Mouse (Mus musculus): ENCODE data around the gene Slc7a7.

Slc7a7 gene

DNA sequence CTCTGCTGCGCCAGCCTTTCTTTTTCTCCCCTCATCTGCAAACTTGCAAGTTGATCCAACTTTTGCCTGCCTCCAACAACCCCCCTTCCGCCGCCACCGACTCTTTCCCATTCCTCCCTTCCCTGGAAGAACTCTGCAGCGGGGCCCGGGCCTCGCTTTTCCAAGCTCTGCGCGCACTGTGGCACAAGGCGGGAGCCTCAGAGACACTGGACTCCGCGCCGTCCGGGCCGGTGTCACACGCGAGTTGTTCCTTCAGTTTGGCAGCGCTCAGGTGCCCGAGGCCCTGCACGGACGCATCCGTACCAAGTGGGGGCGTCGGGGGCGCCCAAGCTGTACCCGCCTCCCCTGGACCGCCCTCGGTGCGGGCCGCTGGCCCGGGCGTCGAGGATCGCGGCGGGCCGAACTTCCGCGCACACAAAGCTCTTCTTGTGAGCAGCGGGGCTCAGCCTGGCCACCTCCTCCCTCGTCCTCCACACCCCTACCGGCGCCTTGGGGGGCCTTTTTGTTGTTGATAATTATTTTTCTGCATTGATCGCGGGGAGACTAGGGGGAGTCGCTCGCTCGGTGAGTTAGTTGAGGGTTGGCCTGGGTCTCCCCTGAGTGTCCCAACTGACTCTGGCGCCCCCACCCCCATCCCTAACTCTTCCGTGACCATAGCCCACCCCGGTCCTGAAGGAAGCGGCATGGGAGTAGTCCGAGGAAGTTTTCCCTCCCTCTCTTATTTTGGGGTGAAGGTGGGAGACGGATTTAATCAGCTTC is 14.7 kb upstream of the Slc7a7 start:
- DNase-seq = peak; percentile 72 to 82

DNA sequence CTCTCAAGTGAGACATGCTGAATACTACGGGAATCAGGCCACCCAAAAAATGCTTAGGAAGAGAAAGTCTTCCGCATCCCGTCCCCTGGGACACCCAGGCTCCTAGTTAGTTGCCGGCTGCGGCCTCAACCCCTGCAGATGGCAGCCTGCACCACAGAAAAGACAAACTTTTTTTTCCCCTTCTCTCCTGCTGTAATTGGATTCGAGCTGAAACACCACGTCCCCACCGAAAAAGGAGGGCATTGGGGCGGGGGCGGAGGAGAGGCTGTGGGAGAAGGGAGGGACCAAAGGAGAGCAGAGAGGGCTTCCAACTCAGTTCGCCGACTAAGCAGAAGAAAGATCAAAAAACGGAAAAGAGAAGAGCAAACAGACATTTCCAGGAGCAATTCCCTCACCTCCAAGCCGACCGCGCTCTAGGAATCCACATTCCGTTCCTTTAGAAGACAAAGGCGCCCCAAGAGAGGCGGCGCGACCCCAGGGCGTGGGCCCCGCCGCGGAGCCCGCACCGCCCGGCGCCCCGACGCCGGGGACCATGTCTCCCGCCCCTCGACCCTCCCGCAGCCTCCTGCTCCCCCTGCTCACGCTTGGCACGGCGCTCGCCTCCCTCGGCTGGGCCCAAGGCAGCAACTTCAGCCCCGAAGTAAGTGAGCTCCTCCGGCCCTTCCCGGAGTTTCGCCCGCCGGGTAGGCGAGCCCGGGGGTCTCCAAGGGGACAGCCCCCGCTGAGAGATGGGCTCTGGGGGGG is 13.9 kb upstream of the Slc7a7 start, which contains the start of gene Mmp14:
TSS of gene Mmp14 (plus strand) at position 279 of the 744 bp plus-strand sequence.
- peak; percentile 85 to 89 for DNase-seq

DNA sequence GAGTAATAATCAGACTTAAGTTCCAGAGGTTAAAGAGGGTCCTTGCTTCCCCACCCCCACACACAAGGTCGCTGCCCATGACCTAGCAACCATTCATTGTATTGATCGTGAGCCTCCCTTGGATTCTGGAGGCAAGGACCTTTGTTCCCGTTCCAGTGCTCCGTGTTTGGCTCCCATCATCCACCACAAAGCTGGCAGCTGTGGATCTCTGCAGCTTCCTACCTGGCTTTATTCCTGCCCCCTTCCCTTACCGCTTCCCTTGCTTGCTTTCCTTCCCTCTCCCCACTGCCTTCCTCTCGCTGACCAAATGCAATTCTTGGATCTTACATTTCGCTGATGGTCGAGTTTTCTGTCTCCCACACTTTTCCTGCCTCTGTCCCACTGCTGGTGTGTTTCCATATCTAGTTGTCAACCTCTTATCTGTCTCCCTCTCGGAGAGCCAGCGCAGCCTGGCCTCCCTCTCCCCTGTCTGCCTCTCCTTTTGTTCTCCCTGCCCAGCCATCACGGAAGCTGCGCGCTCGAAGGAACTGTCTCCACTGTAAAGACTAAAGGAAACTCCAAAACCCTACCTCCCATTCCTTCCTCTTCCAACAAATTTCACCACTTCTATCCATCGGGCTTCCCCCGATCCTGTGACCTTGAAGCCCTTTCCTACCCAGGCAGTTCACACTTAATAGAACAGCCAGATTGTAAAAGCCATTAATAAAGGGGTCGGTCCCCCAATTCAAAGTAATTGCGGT is 13.0 kb upstream of the Slc7a7 start:
- DNase-seq = peak; percentile 53 to 66

DNA sequence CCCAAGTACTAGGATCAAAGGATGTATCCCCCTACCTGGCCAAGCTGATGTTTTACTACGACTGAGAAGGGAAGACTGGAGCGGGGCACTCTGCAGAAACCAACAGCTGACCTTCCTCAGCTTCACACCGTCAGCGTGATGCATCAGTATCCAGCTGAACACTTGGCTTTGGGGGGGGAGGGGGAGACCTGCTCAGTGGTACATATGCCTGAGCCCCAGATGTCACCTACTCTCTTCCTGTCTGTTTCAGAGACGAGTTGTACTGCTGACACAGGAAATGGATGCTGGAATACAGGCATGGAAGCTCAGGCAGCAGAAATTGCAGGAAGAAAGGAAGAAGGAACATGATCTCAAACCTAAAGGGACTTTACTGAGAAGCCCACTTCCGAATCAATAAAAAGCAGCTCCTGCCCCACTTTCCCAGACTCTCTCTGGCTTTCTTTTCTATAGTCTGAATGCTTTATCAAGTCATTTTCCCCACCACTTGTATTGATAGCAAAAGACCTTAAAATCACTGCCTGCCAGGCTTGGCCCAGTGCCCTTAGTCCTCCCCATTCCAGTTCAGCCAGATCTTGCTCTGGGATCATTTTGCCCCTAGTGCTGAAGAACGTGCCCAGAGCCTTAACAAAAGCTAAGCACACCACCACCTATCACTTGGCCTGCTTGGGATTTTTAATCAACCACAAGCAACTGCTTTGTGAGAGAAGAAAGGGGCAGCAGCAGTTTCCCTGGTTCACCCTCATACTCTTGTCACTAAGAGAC is 11.9 kb upstream of the Slc7a7 start:
- no peak for DNase-seq

DNA sequence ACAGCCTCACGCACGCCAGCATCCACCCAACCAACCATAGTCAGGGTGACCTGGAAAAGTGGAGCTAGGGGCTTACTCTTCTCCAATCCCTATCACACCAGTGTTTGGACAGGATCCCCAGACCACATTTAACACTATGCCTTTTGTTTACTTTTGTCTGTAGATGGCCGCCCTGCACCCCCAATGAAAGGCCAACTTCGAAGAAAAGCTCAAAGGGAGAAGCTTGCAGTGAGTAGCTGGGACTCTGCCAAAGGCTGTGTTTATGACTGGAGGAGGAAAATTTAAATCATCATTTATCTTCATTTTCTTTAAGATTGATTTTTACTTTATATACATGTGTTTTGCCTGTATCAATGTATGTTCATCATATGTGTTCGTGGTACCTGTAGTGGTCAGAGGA is 10.8 kb upstream of the Slc7a7 start:
- DNase-seq = no peak

DNA sequence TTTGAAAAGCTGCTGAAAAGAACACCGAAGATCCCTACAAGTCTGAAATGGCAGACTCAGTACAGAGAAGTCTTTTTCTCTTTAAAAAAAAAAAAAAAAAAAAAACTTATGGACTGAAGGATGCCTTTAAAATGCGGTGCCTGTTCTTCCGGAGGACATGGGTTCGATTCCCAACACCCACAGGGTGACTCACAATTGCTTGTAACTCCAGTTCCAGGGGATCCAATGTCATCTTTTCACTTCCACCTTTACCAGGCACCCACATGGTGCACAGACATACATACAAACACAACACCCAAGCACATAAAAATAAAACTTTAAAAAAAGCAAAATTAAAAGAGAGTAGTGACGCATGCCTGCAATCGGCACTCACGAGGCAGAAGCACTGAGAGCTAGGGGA is 10.1 kb upstream of the Slc7a7 start:
- DNase-seq = no peak

DNA sequence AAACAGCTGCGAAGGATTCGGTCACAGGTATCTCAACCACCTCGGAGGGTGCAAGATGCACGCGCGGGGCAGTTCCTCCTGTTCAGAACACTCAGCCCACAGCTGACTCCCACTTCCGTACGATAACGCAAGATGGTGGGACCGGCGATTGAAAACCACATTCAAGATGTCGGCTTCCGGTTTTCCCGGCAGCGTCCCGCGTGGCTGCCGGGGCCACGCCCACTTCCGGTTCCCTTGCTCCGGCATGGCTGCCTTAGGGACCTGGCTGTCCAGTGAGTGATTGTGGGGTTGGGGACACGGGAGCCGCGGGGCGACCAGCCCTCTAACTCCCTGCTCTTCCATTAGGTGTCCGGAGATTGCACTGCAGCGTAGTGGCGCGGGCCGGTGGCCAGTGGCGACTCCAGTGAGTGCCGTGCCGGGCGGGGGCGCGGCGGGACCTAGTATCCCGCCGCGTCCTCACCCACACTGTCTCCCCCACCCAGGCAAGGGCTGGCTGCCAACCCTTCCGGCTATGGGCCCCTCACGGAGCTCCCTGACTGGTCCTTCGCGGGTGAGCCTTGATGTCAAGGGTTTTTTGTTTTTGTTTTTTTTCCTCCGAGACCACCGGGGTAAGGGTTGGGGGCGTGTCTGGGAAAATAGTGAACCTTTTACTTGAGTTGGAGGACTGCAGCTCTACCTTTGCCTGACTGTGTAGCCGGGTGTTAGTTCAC is 9.3 kb upstream of the Slc7a7 start, which contains the start of gene Mrpl52:
TSS of gene Mrpl52 (plus strand) at position 221 of the 710 bp plus-strand sequence.
- peak; percentile 96 to 97 for DNase-seq

DNA sequence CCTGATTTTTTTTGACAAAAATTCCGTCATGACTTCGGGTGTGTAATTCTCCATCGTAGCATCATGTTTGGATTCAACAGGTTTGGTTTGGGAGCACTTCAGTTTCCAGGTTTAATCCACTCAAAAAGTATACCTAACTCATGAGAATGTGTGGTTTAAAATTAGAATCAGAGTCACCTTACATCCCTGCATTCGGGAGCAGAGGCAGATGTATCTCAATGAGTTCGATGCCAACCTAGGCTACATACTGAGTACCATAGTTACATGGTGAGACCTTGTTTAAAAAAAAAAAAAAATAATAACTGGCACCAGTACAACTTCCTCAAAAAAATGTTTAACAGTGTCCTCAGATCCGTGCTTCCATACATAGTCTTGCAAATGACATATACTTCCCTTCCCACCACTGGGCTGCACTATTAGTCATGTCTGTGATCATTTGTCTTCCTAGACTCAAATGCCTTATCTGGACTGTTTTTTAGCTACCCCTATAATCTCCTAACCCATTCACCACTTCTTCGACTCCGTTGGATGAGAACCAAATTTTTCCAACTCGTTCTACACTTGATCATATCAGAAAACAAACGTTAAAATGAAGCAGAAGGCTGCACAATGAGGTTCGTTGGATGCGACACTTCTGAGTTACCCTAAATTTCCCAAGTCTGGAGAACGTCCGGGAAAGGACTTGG is 8.6 kb upstream of the Slc7a7 start:
- no peak for DNase-seq

DNA sequence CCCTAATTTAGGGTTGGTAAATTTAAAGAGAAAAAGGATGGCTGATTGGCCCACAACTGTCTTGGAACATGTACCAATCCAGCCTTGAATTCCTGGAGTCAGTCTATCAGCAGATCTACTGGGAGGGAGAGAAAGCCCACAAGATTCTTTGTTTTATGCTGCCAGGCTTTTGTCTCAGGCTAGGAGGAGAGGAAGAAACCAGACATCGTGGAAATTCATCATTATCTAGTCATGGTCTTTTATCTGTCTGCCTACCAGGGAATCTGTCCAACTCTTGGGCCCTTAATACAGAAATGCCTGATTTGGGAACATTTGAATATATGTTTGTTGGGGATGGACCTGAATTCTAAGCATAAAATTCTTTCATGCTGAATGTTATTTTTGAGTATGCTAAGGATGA is 8.0 kb upstream of the Slc7a7 start:
- no peak for DNase-seq

DNA sequence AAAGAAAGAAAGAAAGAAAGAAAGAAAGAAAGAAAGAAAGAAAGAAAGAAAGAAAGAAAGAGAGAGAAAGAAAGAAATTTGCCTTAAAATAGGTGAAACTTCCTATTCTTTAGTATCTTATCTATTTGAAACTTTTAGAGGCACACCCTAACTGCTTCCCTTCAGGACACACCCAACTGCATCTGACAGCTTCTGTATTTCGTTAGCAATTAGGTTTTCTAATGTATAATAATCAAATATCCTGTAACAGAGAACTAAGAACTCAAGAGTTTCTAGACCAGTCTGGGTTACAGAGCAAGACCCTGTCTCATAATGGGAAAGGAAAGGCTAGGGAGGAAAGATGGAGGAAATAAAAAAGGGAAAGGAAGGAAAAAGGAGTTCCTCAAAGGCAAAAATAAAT is 7.1 kb upstream of the Slc7a7 start:
- DNase-seq = no peak

DNA sequence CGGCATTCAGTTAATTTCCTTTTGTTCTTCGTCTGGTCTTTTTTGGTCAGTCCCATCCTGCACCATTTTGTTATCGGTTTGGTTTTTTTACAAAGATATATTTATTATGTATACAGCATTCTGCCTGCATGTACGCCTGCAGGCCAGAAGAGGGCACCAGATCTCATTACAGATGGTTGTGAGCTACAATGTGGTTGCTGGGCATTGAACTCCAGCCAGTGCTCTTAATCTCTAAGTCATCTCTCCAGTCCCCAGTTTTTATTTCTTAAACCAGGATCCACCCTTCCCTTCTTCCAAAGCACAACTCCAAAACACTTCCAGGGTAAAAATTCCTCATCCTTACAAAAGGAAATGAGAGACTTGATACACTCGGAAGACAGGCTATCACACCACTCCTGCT is 5.8 kb upstream of the Slc7a7 start:
- DNase-seq = peak in 1 of 2 experiments; percentile 42

DNA sequence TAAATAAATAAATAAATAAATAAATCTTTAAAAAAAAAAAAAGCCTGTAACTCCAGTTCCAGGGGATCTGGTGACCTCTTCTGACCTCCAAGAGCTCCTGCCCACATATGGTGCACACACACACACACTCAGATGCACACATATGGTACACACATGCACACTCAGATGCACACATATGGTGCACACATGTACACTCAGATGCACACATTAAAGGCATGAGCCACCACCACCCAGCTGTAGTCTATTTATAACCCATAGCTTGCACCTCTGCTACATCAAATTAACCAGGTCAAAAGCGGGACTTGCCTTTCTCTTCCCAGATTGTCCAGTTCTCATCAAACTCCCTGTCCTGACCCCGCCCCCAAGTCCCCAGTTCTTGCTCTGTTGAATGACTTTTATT is 3.4 kb upstream of the Slc7a7 start:
- no peak for DNase-seq

DNA sequence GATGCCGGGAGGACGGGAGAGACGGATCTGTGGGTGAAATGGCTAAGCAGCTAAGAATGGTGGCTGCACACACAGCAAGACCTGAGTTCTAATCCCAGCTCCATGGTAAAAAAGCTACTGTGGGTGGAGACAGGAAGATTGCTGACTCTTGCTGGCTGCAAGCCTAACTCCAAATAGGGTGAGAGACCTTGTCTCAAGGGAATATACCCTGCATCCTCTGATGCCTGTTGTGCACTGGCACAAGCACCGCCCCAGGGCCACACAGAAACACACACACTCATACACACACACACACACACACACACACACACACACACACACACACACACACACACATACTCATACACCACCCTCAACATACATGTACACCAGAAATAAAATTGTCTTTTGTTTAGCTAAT is 750 bp downstream of the Slc7a7 start:
- no peak for DNase-seq

DNA sequence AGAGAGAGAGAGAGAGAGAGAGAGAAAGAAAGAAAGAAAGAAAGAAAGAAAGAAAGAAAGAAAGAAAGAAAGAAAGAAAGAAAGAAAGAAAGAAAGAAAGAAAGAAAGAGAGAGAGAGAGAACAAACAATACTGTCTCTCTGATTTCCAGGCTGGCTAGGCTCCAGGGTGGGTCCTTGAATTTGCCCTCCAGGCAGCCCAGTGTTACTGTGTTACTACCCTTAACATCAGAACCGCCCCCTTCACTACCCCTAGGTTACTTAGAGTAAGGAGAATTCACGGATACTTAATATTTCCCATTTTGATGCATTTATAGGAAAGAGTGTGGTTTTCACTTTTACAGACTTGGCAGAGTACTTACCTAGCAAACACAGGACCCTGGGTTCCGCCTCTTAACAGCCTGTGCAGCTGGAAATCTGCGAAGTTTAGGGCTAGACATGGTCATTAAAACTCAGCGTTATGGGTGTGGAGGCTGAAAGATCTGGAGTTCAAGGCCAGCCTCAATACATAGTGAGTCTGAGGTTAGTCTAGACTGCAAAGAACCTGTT is 1.3 kb downstream of the Slc7a7 start:
- DNase-seq = peak in 1 of 2 experiments; percentile 26

DNA sequence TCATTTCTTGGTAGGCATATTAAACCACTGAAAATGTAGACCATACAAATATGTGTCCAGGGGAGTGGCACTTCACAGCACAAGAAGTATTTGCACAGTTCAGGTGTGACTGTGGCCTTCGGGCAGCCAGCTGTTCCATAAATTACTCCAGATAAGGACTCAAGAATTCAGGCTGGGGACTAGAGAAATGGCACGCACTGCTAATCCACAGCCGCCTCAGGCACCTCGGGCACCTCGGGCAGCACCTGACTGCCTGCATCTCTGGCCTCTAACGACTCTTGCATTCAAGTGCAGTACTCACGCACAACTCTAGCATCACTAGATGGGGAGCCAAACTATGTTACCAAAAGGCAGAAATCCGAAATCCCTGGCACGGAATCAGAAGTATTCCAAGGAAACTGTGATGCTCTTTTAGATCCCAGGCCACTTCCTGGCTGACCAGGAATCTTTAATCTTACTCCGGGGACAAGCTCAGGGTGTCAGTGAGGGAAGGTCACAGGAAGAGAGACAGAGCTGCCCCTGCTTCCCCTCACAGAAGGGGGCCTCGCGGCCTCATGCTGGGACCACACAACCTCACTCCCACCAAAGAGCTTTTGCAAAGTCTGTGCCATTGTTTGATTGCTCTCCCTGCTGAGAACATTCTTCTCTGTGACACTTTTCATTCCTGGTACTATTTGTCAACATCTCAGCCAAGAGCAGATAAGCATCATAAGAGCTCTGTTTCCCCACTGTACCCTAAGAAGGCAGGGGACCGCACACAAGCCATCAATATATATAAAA is 2.1 kb downstream of the Slc7a7 start:
- peak in 1 of 2 experiments; percentile 16 for DNase-seq

DNA sequence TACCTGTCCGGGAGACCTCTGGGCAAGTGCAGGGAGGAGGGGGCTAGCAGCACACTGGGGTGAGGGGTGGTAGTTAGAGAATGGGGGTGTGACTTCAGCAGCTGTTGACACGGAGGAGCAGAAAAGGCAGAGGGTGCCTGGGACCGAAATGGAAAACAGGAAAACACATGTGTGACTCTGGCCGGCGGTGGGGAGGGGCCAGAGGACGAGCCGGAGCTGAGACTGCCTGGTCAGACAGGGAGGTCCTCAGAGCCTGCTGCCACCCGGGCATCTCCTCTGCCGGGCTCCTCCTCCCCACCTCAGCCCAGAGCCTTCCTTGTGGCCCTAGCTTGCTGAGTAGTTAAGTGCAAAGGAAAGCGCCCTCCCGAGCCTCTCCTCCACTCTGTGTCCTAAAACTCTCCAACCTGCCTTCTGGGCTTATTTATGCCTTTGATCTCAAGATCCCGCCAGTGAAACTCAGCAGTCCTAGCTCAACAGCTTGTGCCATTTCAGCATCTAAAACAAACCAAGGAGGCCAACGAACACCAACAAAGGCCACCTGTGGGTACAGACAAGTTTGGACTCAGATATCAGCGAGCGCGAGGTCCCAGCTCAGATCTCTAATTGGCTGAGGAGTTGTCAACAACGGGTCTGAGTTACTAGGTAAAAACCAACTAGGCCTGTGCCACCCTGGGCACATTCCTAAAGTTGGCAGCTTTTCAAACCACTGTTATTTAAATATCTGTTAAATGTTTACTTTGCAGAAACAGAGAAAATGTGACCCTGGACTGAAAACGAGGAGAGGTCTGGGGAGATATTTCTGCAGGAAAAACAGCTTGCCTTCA is 3.5 kb downstream of the Slc7a7 start:
- peak; percentile 66 to 77 for DNase-seq

DNA sequence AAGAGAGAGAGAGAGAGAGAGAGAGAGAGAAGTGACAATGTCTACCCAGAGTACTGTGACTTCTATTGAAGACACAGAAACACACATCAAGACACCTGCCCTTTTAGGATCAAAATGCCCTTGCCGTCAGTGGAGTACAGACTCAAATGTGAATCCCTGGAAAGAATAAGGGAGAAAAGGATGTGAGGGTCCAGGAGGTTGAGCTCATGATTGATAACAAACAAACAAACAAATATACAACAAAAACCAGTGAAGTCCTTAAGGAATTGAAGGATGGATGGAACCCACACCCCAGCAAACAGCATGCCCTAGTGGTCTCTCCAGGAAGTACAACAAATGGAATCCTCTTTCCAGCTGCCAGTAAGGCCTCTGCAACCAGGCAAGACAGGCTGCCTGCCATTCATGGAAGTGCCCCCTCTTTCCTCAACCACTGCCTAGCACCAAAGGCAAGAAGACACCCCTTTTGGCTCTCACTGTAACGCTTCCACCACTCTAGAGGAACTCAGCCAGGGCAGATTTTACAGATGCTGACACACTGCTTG is 4.9 kb downstream of the Slc7a7 start:
- DNase-seq = peak; percentile 62 to 74

DNA sequence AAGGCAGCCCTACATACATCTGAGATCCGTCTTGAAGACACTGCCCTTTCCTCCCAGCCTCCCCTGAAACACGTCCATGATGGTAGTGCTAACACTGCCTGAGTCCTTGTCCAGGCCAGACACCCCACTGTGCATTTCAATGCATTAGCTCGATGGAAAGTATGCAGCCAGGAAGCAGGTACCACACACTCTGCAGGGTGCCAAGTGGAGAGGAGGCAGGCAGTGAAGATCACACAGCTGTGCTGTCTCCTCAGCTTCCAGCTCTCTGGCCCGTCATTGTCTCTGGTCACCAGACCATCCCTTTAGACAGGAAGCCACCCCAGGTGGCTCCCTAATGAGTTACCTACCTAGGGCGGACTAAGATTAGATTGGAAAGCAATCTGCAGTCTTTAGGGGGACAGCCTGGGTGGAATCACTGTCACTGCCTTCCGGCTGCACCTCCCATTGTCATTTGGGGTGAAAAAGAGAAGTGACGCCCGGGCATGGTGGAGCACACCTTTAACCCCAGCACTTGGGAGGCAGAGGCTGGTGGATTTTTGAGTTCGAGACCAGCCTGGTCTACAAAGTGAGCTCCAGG is 5.5 kb downstream of the Slc7a7 start:
- DNase-seq = no peak

All from kidney, postnatal 4 days (tissue).